Mouse (Mus musculus) frontal cortex, postnatal 25 days (tissue): ENCODE results near the gene Zdhhc1.

ENCODE experiments used
- DNase-seq, 2 experiments: peaks; one replicate each; pipeline ENCODE4 v3.0.0; 2022; ENCODE audit warnings: low spot score in 2 of 2

Zdhhc1 gene

GRCm38 (mm10) chr8:105517346-105517745 is 20.6 kb upstream of the Zdhhc1 start:
- DNase-seq = no peak

GRCm38 (mm10) chr8:105516018-105516645 is 19.4 kb upstream of the Zdhhc1 start:
- DNase-seq = peak; percentile 59 to 65

GRCm38 (mm10) chr8:105514656-105515055 is 18.0 kb upstream of the Zdhhc1 start:
- DNase-seq = no peak

- no peak for DNase-seq
Measured at GRCm38 (mm10) chr8:105514194-105514593, 17.5 kb upstream of the Zdhhc1 start.

- DNase-seq = no peak
Measured at GRCm38 (mm10) chr8:105509997-105510735, 13.5 kb upstream of the Zdhhc1 start.

GRCm38 (mm10) chr8:105508758-105509157 is 12.1 kb upstream of the Zdhhc1 start:
- no peak for DNase-seq

- DNase-seq = no peak
Measured at GRCm38 (mm10) chr8:105506977-105507376, 10.3 kb upstream of the Zdhhc1 start.

GRCm38 (mm10) chr8:105504617-105505016 is 7.9 kb upstream of the Zdhhc1 start:
- no peak for DNase-seq

- no peak for DNase-seq
Measured at GRCm38 (mm10) chr8:105499787-105500186, 3.1 kb upstream of the Zdhhc1 start.

GRCm38 (mm10) chr8:105495350-105496302 is 1.1 kb downstream of the Zdhhc1 start:
- DNase-seq = no peak

GRCm38 (mm10) chr8:105494566-105494965 is 2.1 kb downstream of the Zdhhc1 start:
- no peak for DNase-seq

GRCm38 (mm10) chr8:105493495-105493894 is 3.2 kb downstream of the Zdhhc1 start:
- DNase-seq = no peak

GRCm38 (mm10) chr8:105489281-105489680 is 7.4 kb downstream of the Zdhhc1 start:
- no peak for DNase-seq

GRCm38 (mm10) chr8:105488082-105488481 is 8.6 kb downstream of the Zdhhc1 start:
- no peak for DNase-seq

GRCm38 (mm10) chr8:105484392-105484791 is 12.3 kb downstream of the Zdhhc1 start:
- DNase-seq = no peak

- DNase-seq = no peak
Measured at GRCm38 (mm10) chr8:105484030-105484368, 12.7 kb downstream of the Zdhhc1 start.

- DNase-seq = no peak
Measured at GRCm38 (mm10) chr8:105483212-105484029, 13.3 kb downstream of the Zdhhc1 start.

GRCm38 (mm10) chr8:105482123-105482522 is 14.6 kb downstream of the Zdhhc1 start:
- DNase-seq = no peak

- DNase-seq = no peak
Measured at GRCm38 (mm10) chr8:105481453-105481852, 15.2 kb downstream of the Zdhhc1 start.

GRCm38 (mm10) chr8:105481013-105481412 is 15.7 kb downstream of the Zdhhc1 start:
- DNase-seq = no peak

- DNase-seq = no peak
Measured at GRCm38 (mm10) chr8:105477792-105478191, 18.9 kb downstream of the Zdhhc1 start.
